Mouse (Mus musculus) heart, adult 18-20 months (tissue): ENCODE data around the gene Cdk14. TPM values are rescaled to one million over a fixed set of nuclear protein-coding genes. Genes with fewer than 3 reads are reported as not detected.
A peak's percentile ranks its signal among the peaks of the same experiment; 100 is the strongest.

Experiments used
- DNase-seq, 2 experiments: peaks; one replicate each; pipeline ENCODE4 v3.0.0; 2021 to 2022; ENCODE audit warnings: mixed read lengths in 1 of 2
- total RNA-seq, 2 experiments: library from RNA; stranded (reverse); gene quantifications; 2 replicates each; pipeline ENCODE4 v1.2.3; 2021

Cdk14 gene
- total RNA-seq, 2 experiments from 2014 or later, result 5.5 to 7.7 TPM

- no peak for DNase-seq
Observed at GRCm38 (mm10) chr5:5314270-5314669, 105.8 kb downstream of the Cdk14 start.

- DNase-seq, result peak in 1 of 2 experiments; percentile 32
Observed at GRCm38 (mm10) chr5:5313195-5313760, 106.8 kb downstream of the Cdk14 start.

- no peak for DNase-seq
Observed at GRCm38 (mm10) chr5:5305286-5305685, 114.8 kb downstream of the Cdk14 start.

GRCm38 (mm10) chr5:5303102-5303670, 116.9 kb downstream of the Cdk14 start:
- DNase-seq, result no peak

GRCm38 (mm10) chr5:5301571-5302079, 118.5 kb downstream of the Cdk14 start:
- no peak for DNase-seq

GRCm38 (mm10) chr5:5300998-5301397, 119.1 kb downstream of the Cdk14 start:
- no peak for DNase-seq

GRCm38 (mm10) chr5:5300290-5300689, 119.8 kb downstream of the Cdk14 start:
- DNase-seq, result no peak

- DNase-seq, result no peak
Observed at GRCm38 (mm10) chr5:5297222-5297621, 122.9 kb downstream of the Cdk14 start.

- no peak for DNase-seq
Observed at GRCm38 (mm10) chr5:5296773-5297172, 123.3 kb downstream of the Cdk14 start.

GRCm38 (mm10) chr5:5292830-5293542, 127.1 kb downstream of the Cdk14 start:
- no peak for DNase-seq

- no peak for DNase-seq
Observed at GRCm38 (mm10) chr5:5291321-5291991, 128.7 kb downstream of the Cdk14 start.

- no peak for DNase-seq
Observed at GRCm38 (mm10) chr5:5290714-5291113, 129.4 kb downstream of the Cdk14 start.

GRCm38 (mm10) chr5:5285876-5286275, 134.2 kb downstream of the Cdk14 start:
- no peak for DNase-seq

GRCm38 (mm10) chr5:5284531-5284930, 135.6 kb downstream of the Cdk14 start:
- DNase-seq, result no peak

- no peak for DNase-seq
Observed at GRCm38 (mm10) chr5:5283756-5284430, 136.2 kb downstream of the Cdk14 start.

GRCm38 (mm10) chr5:5282425-5282824, 137.7 kb downstream of the Cdk14 start:
- no peak for DNase-seq

- DNase-seq, result no peak
Observed at GRCm38 (mm10) chr5:5275321-5275720, 144.8 kb downstream of the Cdk14 start.

GRCm38 (mm10) chr5:5274318-5274717, 145.8 kb downstream of the Cdk14 start:
- no peak for DNase-seq

GRCm38 (mm10) chr5:5266787-5267126, 153.4 kb downstream of the Cdk14 start:
- DNase-seq, result no peak

- peak; percentile 54 to 75 for DNase-seq
Observed at GRCm38 (mm10) chr5:5265861-5266786, 154.0 kb downstream of the Cdk14 start.

GRCm38 (mm10) chr5:5265401-5265841, 154.7 kb downstream of the Cdk14 start:
- no peak for DNase-seq
